Mouse (Mus musculus): ENCODE data around the gene Maml2.
A peak's percentile ranks its signal among the peaks of the same experiment; 100 is the strongest.

Maml2 gene

DNA sequence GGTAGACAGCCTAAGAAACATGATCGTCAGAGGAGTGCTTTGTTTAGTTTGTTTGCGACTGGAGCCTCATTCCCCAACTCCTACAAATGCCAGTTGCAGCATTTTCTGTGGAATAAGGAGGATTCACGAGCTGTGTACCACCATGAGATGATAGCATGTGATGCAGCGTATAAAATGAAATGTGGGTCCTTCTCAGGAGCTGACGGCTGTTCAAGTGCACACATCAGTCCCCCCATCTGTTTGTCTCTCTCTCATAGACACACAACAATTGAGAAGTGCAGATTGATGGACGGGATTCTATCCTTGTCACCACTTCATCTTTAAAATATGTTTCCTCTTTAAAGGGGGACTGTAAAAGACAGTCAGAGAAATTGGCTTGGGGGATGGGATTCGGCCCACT is 12.1 kb downstream of the Maml2 start:
- DNase-seq (ENCODE audit: low read depth in 2 of 2, low spot score in 2 of 2), result no peak

GRCm38 (mm10) chr9:13310236-13310635 is 12.5 kb downstream of the Maml2 start:
- no peak for DNase-seq (ENCODE audit: low read depth in 2 of 2, low spot score in 2 of 2)

DNA sequence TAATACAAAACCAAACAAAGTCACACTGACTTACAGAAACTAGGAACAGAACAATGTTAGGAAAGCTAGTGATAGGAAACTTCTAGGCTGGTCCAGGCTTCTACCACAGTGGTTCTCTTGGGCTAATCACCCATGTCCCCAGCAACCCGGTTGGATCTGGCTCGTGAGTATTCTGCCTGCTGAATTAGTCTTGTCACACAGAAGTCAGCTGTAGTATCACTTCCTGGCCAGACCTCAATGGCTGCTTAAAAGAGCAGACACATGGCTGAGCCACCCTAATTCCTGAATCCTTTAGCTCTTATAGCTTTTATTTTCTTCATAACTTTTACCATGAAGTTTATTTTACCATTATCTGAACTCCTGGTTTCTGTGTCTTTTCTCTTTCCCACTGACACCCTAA is 13.3 kb downstream of the Maml2 start:
- DNase-seq (ENCODE audit: low read depth in 2 of 2, low spot score in 2 of 2), result no peak

DNA sequence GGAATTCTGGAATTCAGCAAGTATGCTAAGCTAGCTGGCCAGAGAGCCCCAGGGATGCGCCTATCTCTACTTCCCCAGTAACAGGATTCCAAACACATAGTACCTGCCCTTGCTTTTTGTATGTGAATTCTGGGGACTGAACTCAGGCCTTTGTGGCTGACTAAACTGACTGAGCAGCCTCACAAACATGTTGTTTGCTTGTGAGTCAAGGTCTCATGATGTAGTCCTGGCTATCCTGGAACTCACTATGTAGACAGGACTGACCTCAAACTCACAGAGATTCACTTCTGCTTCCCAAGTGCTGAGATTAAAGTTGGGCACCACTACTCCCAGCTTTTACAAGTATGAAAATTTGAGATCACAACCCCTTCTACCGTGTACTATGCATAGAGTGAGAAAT is 16.2 kb downstream of the Maml2 start:
- DNase-seq (ENCODE audit: low read depth in 2 of 2, low spot score in 2 of 2), result no peak

GRCm38 (mm10) chr9:13314577-13315004 is 16.8 kb downstream of the Maml2 start:
- no peak for DNase-seq (ENCODE audit: low read depth in 2 of 2, low spot score in 2 of 2)

- DNase-seq (ENCODE audit: low read depth in 2 of 2, low spot score in 2 of 2), result no peak
Observed at GRCm38 (mm10) chr9:13315393-13315792, 17.6 kb downstream of the Maml2 start.

GRCm38 (mm10) chr9:13319566-13319965 is 21.8 kb downstream of the Maml2 start:
- DNase-seq (ENCODE audit: low read depth in 2 of 2, low spot score in 2 of 2), result no peak

DNA sequence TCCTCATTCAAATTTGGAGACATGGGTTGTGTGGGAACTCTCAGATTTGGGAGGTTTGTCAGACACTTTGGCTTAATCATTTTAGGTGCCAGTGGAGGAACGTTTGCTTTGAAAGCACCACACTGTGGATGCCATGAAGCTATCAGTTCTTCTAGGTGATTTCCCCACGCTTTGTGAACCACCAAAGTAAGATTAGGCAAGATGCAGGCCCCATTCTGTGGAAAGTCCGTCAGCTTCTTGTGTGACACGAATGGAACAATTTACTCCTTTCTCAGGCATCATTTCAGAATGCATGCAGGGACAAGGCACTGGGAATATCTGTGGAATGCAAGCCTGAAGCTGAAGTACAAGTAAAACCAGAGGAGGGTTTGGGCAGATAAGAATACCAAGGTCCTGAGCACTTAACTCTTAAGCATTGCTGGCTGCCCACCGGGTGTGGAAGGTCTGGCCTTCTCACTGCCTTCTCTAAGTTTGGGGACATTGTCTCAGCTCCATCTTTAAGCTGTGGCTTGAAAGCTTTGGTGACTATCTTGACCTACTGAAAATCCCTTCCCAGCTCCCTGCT is 23.1 kb downstream of the Maml2 start:
- DNase-seq (ENCODE audit: low read depth in 2 of 2, low spot score in 2 of 2), result no peak

- DNase-seq (ENCODE audit: low read depth in 2 of 2, low spot score in 2 of 2), result peak in 1 of 2 experiments; percentile 34
Observed at GRCm38 (mm10) chr9:13323074-13323473, 25.3 kb downstream of the Maml2 start.

DNA sequence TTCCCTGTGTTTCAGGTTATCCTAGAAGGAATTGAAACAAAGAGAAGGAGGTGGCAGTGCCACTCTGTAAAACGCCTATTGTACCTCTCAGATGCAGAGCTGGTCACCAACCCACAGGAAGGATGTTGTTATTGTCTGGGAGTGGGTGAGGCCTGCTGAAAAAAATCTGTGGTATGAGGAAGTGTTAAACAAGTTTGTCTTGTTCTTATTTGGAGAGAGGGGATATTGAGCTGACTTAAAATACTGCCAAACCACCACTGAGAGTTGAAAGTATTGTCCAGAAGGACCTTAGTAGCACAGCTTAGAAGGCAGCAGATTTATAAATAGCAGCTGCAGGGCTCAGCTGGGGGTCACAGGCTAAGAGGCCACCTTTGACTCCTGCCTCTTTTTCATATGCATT is 25.9 kb downstream of the Maml2 start:
- peak; percentile 20 to 51 for DNase-seq (ENCODE audit: low read depth in 2 of 2, low spot score in 2 of 2)

DNA sequence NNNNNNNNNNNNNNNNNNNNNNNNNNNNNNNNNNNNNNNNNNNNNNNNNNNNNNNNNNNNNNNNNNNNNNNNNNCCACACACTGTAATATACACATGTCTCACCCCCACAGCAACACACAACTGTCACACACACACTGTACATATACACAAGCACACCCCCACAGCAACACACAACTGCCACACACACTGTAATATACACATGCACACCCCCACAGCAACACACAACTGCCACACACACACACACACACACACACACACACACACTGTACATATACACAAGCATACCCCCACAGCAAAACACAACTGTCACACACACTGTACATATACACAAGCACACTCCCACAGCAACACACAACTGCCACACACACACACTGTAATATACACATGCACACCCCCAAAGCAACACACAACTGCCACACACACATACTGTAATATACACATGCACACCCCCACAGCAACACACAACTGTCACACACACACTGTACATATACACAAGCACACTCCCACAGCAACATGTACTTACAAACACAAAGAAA is 116.5 kb downstream of the Maml2 start:
- DNase-seq (ENCODE audit: low read depth in 2 of 2, low spot score in 2 of 2), result no peak

DNA sequence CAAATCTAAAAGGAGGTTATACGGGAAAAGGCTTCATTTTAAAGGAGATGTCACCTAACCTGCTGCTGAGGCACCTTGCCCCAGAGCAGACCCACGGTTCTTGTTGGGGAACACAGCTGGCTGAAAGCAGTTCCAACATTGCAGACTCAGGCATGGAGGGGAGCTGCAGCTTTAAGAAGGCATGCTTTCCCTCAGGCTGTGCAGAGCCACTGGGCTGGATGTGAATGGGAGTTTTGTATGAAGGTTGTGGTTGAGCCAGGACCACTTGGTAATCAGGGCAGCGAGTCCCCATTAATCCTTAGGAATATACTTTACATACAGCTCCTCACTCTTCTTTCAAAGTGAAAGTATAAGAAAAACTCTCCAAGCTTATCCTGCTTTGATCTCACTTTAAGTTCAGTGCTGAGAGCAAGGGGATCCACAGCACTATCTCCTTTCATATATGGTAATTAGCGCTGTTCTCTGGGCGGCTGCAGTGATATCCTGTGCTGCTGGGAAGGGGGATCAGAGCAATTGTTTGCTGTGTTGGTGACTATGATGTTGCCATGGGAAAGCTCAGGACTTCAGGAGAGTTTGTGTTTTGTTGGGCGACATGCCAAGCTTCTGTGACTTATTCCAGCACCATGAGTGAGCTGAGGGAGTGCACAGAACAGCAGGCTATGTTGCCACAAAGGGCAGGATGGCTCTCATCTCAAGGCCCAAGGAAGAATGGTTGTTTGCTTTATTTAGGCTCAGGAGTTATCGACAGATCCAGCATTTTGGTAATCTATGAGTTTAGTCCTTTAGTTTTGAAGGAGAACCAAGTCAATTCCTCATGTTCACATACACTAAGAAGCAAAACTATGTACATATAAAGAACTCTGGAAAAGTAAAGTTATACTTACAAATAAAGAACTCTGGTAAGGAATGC is 127.5 kb downstream of the Maml2 start:
- DNase-seq (ENCODE audit: low read depth in 2 of 2, low spot score in 2 of 2), result no peak

DNA sequence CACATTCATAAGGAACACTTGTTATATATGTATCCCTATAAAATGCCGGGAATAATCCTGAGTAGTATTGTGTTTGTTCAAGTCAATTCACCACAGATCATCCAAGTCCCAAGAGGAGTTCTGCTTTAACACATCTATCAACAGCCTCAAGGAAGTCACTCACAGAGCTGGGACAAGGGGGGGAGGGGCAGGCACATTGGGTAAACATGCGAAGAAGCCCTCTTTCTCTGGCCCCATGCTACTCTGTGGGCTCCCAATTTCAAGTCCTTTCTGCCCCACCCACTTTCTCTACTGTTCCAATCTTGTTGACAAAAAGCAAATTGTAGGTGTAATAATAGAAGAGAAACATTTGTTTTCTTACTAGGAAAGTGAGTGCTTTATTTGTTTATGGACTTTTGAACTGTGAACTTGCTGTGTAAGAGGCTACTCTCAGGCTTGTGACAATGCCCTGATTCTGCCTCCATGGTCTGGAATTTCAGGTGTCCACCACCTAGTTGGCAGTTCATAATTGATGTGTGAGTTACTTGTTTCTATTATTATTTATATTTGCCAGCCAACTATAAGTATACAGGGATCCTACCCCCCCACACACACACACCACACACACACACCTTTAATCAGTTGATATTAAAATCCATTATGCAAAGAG is 131.8 kb downstream of the Maml2 start:
- no peak for DNase-seq (ENCODE audit: low read depth in 2 of 2, low spot score in 2 of 2)

DNA sequence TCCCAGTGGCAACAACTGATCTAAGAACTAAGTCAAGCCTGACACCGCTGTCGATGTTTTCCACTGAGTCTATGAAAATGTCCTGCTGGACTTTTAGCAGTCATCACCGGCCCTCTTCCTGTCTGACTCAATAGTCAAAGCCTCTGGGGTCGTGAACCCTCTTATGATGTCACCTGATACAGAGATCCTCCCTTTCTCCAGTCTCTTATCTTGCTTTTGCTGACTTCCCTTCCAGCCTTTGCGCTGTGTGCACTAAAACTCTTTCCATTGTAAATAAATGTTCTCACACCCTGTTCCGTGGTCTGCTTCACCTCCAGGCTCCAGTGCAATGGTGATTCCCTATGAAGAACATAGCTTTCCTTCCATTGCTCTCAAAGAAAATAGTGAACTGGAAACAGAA is 132.5 kb downstream of the Maml2 start:
- DNase-seq (ENCODE audit: low read depth in 2 of 2, low spot score in 2 of 2), result no peak

DNA sequence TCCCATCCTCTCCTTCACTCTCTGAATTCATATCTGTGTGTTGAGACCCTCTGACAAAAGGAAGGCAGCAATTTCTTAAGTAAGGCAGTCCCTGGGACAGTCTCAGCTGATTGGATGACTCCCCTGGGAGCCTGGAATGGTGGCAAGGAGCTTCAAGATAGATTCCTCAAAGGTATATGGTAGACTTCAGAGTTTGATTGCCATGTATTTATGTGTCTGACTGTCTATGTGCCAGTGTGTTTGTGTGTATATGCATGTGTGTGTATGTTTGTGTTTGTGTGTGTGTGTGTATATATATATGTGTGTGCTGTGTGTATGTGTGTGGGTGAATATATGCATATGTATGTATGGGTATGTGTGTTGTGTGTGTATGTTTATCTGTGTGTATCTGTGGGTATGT is 133.0 kb downstream of the Maml2 start:
- DNase-seq (ENCODE audit: low read depth in 2 of 2, low spot score in 2 of 2), result no peak

DNA sequence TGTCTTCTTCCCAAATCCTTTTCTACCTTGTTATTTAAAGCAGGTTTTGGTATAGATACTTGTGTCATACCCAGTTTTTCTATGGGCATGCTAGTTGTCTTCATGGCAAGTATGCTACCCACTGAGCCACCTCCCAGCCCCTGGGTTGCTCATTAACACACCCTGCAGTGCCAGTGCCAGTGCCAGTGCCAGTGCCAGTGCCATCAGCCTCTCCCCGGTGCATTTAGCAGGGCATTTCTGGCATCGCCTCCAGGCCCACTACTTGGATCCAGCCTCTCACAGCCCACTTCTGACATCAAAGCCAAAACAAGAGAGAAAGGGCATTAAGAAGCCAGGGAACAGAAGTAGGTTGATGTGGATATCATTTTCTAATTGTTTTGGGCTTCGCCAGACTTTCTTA is 133.9 kb downstream of the Maml2 start:
- no peak for DNase-seq (ENCODE audit: low read depth in 2 of 2, low spot score in 2 of 2)

DNA sequence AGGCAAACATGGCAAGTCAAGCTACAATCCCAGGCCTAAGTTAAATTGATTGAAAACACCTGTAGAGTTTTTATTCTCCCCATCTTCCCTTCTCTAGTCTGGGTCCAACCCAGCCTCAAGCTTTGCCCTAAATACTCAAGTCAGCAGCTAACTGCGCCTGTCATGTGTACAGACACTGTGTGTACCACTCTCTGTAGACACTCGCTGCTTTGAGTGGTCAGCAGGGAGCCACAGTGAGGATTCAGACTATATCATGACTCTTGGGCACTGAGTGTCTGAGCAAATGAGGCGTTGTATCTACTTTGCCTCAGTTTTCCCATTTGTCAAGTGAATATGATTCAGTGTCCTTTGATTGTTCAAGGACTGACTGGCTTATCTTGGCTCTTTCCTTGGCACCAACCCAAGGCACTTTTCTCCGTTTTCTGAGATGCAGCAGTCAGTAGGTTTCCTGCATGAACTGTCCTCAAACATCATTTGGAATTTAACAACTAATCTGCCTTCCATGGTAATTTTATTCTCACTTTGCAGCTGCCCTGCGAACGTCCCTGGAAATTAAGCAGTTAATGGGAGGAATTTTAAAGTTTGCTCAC is 135.8 kb downstream of the Maml2 start:
- no peak for DNase-seq (ENCODE audit: low read depth in 2 of 2, low spot score in 2 of 2)

DNA sequence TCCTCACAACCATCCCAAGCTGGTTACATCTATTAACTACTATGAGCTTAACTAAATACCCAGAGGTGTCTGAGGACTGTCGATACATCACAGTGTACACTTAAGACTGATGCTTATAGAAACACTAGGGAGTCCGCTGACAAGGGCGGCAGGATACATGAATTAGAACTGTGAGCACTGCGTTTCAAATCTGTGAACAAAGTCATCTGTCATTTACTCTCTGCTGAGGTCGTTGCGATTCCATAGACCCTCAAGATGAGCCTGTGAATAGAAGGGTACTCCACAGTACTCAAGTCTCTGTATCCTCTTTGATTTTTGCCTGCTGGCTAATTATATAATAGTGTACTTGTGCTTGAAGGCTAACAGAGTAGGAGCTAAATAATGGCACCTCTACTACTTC is 143.2 kb downstream of the Maml2 start:
- DNase-seq (ENCODE audit: low read depth in 2 of 2, low spot score in 2 of 2), result no peak

DNA sequence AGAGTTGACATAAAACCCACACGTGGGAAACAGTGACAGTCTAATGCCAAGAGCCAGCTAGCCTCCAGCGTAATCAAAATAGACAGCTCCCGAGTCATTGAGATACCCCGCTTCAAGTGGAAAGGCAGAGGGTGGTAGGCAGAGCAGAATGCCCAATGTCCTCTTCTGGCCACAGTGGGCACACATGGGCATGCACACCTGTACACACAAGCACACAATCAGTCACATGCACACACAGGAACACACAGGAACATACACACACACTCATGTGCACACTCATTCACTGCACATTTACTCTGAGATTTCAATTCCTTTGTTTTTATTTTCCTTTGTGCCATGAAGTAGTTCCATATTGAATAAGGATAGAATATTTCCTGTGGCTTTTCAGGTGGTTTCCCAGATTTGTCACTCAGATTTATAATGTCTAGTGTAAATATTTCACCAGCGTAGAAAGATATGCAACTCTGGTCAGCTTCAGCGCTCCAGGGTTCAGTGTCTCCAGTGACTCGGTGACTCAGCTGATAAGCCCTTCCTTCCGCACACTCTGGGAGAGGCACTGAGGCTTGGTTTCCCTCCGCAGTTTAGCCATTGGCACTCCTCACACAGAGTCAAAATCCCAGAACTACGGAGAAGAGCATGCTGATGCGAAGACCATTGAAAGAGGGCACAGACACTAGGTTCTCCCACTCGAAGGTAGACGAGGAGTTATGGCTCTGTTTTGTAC is 144.4 kb downstream of the Maml2 start:
- no peak for DNase-seq (ENCODE audit: low read depth in 2 of 2, low spot score in 2 of 2)

DNA sequence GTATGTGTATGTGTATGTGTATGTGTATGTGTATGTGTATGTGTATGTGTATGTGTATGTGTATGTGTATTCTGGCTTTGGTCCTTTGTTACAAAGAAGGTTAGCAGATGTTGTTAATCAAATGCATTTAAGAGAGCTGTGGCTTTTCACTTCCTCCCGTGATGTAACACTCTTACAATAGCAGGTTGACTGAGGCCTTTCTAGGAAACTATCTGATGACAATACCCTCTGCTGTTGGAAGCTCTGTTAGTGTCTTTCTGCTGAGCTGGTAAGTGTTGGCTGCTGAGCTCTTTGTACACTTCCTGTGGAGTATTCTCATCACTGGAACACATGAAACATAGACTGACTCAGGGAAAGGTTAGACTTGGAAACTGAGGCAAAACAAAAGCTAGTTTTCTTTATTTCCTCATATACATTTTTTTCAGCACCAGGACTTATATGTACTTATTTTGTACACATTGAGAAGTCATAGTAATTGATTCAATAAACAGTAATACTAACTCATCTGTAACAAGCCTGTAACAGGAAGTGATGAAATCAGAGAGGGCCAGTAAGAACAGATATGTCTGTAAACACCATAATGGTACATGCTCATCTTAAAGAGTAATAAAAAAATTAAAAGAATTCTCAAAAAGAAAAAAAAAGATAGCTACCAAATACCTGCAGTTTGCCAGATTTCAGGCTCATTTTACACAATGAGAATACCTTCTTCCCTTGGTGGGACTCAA is 145.9 kb downstream of the Maml2 start:
- DNase-seq (ENCODE audit: low read depth in 2 of 2, low spot score in 2 of 2), result peak; percentile 59 to 68
